Mouse (Mus musculus): ENCODE results near the gene Ccdc114. TPM values are rescaled to one million over a fixed set of nuclear protein-coding genes. Genes with fewer than 3 reads are reported as not detected.

The Ccdc114 gene
- 1.3 TPM for polyA plus RNA-seq (2017; shearing (Covaris generic))

GRCm38 (mm10) chr7:45923762-45924428 is at the start of gene Ccdc114:
Gene Ccdc114, plus strand, starts transcription at chr7:45924072.

GRCm38 (mm10) chr7:45878278-45878677 is 45.6 kb upstream of the Ccdc114 start, which contains the start of gene Grin2d:
Gene Grin2d, minus strand, starts transcription at chr7:45878378.

DNA sequence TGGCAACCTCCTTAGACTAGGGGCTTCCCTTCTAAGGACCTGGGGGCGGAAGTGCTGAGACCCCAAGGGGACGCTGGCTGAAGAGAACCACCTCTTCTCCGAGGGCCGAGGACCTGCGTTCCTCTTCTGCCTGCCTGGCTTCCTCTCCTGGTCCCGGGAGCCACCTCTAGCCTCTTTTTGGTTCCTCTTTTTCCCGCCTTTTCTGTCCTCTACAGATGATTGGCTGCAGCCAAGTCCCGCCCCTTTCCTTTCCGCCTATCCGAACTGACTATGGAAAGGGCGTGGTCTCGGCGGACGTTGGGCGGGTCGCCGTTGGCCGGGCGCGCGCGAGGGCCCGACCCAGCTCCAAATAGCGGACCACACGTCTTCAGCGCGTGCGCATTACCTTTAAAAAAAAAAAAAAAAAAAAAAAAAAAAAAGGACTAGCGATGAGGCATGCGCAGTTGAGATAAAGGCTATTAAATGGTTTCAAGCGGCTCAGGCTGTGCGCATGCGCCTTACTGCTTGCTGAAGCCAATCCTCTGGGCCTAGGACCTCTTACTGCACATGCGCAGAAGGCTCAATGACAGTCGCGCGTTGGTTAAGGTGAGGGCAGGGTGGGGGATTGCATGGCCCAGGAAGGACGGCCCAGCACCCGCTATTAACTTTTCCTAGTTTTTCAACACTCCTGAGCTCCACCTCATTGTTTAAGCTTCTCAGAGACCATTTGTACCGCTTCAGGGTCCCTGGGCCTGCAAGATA is 27.2 kb upstream of the Ccdc114 start, which contains the start of the genes Syngr4 and Tmem143:
TSS of gene Syngr4 (minus strand) at position 198 of the 741 bp plus-strand sequence.
TSS of gene Tmem143 (plus strand) at position 425 of the 741 bp plus-strand sequence.

DNA sequence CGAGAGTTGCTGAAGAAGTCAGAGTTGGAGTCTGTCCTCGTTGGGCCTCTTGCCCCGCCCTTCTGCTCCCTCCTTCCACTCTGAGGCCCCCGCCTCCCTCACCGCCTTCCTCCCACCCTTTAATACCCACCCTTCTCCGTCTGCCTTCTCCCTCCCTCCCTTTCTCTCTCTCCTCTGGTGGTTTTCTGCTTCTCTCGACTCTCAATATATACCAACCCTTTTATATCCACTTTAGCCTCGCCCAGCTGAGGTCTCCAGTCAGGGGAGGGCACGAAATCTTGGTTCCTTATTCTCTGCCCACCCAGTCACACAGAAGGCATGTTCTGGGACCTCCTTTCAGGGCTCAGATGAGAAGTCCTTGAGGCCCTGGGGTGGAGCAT is 2.6 kb upstream of the Ccdc114 start, which contains the start of gene Emp3:
TSS of gene Emp3 (minus strand) at position 163 of the 380 bp plus-strand sequence.

Other genes starting within 250 kb of the Ccdc114 start
- not detected for gene Ntn5, start 240.1 kb upstream of the Ccdc114 start, polyA plus RNA-seq (2017; shearing (Covaris generic))
- gene Sec1, start 229.7 kb upstream of the Ccdc114 start, polyA plus RNA-seq (2017; shearing (Covaris generic)): not detected
- 1.7 TPM for gene Car11, start 224.2 kb upstream of the Ccdc114 start, polyA plus RNA-seq (2017; shearing (Covaris generic))
- 13.8 TPM for gene Dbp, start 219.0 kb upstream of the Ccdc114 start, polyA plus RNA-seq (2017; shearing (Covaris generic))
- gene Rpl18, start 208.6 kb upstream of the Ccdc114 start, polyA plus RNA-seq (2017; shearing (Covaris generic)): 1,532 TPM
- gene Sphk2, start 206.1 kb upstream of the Ccdc114 start, polyA plus RNA-seq (2017; shearing (Covaris generic)): 23.7 TPM
- not detected for gene Fam83e, start 202.9 kb upstream of the Ccdc114 start, polyA plus RNA-seq (2017; shearing (Covaris generic))
- gene Spaca4, start 198.3 kb upstream of the Ccdc114 start, polyA plus RNA-seq (2017; shearing (Covaris generic)): not detected
- 0.21 TPM for gene Lmtk3, start 140.3 kb upstream of the Ccdc114 start, polyA plus RNA-seq (2017; shearing (Covaris generic))
- 11.7 TPM for gene Sult2b1, start 139.4 kb upstream of the Ccdc114 start, polyA plus RNA-seq (2017; shearing (Covaris generic))
- gene Cyth2, start 109.5 kb upstream of the Ccdc114 start, polyA plus RNA-seq (2017; shearing (Covaris generic)): 142 TPM
- gene Kcnj14, start 99.3 kb upstream of the Ccdc114 start, polyA plus RNA-seq (2017; shearing (Covaris generic)): not detected
- 34.5 TPM for gene Grwd1, start 93.1 kb upstream of the Ccdc114 start, polyA plus RNA-seq (2017; shearing (Covaris generic))
- gene Kdelr1, start 51.3 kb upstream of the Ccdc114 start, polyA plus RNA-seq (2017; shearing (Covaris generic)): 51.6 TPM
- 0.47 TPM for gene Grin2d, start 45.7 kb upstream of the Ccdc114 start, polyA plus RNA-seq (2017; shearing (Covaris generic))
- gene Syngr4, start 27.4 kb upstream of the Ccdc114 start, polyA plus RNA-seq (2017; shearing (Covaris generic)): not detected
- gene Tmem143, start 27.1 kb upstream of the Ccdc114 start, polyA plus RNA-seq (2017; shearing (Covaris generic)): 5.3 TPM
- gene Emp3, start 2.7 kb upstream of the Ccdc114 start, polyA plus RNA-seq (2017; shearing (Covaris generic)): 293 TPM
- gene Abcc6, start 106.2 kb downstream of the Ccdc114 start, polyA plus RNA-seq (2017; shearing (Covaris generic)): not detected
- gene Nomo1, start 109.6 kb downstream of the Ccdc114 start, polyA plus RNA-seq (2017; shearing (Covaris generic)): 19.9 TPM
- not detected for gene Kcnj11, start 176.7 kb downstream of the Ccdc114 start, polyA plus RNA-seq (2017; shearing (Covaris generic))

All from effector memory CD4-positive, alpha-beta T cell, adult 5 months (primary cell).